Mouse (Mus musculus) neural tube, embryonic 14.5 days (tissue): ENCODE results near the gene Tk1. TPM values are rescaled to one million over a fixed set of nuclear protein-coding genes. Genes with fewer than 3 reads are reported as not detected.
"Not testable (repeated sequence)": the region's sequence is repeated elsewhere in the genome, so short reads cannot be mapped to it uniquely, and the experiment has no call there.

Experiments
- ATAC-seq: fragments of 200-750 bp; cut with Nextera tagmentation; 2 replicates; pipeline ENCODE4 v1.8.0; 2017; ENCODE audit warnings: low read depth, mild to moderate bottlenecking, moderate TSS enrichment, moderate library complexity
- H3K27ac ChIP-seq: fragments of 300-500 bp; sonication (generic); 2 replicates; pipeline ENCODE4 v1.5.1; 2014; ENCODE audit warnings: low read depth, mild to moderate bottlenecking, control low read depth, low read length, moderate library complexity, mixed read lengths
- H3K27me3 ChIP-seq: fragments of 300-500 bp; sonication (generic); 2 replicates; pipeline ENCODE4 v1.6.1; 2014; ENCODE audit warnings: low read length; ENCODE audit not compliant: control insufficient read depth, insufficient read depth
- H3K36me3 ChIP-seq: fragments of 300-500 bp; sonication (generic); 2 replicates; pipeline ENCODE4 v1.6.1; 2014; ENCODE audit warnings: low read length, mixed read lengths; ENCODE audit not compliant: control insufficient read depth, insufficient read depth
- H3K4me1 ChIP-seq: fragments of 300-500 bp; sonication (generic); 2 replicates; pipeline ENCODE4 v1.6.1; 2014; ENCODE audit warnings: low read length; ENCODE audit not compliant: control insufficient read depth, insufficient read depth
- H3K4me2 ChIP-seq: fragments of 300-500 bp; sonication (generic); 2 replicates; pipeline ENCODE4 v1.6.1; 2014; ENCODE audit warnings: mild to moderate bottlenecking, low read depth, low read length, control low read depth
- H3K4me3 ChIP-seq: fragments of 300-500 bp; sonication (generic); 2 replicates; pipeline ENCODE4 v1.5.1; 2014; ENCODE audit warnings: low read depth, low read length, control low read depth, mixed read lengths
- H3K9ac ChIP-seq: fragments of 300-500 bp; sonication (generic); replicated peaks from 2 replicates; pipeline ENCODE4 v1.6.1; 2014; ENCODE audit warnings: low read depth, mild to moderate bottlenecking, control low read depth, low read length, mixed read lengths
- H3K9me3 ChIP-seq: fragments of 300-500 bp; sonication (generic); 2 replicates; pipeline ENCODE4 v1.6.1; 2016; ENCODE audit warnings: low read length; ENCODE audit not compliant: control insufficient read depth
- WGBS: fragments of 180-500 bp; shearing (Covaris S2); extraction: QIAGEN DNeasy Blood & Tissue Kit; methylation state at CpG from one replicate; pipeline ENCODE4 v1.1.7; 2014; 5-methylcytosine and 5-hydroxymethylcytosine counted together
- polyA plus RNA-seq: library from polyadenylated mRNA; unstranded; fragments of >200 nt; fragmentation: Nextera tagmentation; extraction: Ambion mirVana; gene quantifications from 2 replicates; pipeline ENCODE4 v1.2.1, GENCODE M21; 2014

The Tk1 gene
- polyA plus RNA-seq, 1 experiment from 2014 or later = 6.8 TPM

DNA sequence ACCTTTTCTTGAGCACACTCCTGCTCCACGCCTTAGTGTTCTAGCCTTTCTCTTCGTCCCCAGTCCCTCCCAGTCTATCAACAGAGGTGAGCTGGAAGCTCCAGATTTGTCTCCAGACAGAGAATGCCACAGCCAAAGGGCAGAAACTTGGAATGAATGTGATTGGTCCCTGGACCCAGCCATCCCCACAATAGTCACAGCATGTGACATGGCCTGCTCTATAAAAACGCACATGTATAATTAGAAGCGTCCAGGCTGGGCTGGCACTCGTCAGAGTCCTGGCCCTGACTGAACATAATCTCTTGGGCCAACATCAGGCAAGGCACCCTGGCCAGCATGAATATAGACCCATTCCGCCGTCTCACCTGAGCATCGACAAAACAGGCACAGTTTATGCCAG is 6.8 kb downstream of the Tk1 start:
- no peak for ATAC-seq
- Histone ChIP-seq H3K4me2 (no peak overlapping the region), H3K4me1 (0 out of 2 replicates have a peak, but pooled peaks cover 3% of the 10 kb centered on the region), H3K36me3 (no peaks in the 10 kb centered on the region), H3K9me3 (no peaks in the 10 kb centered on the region), H3K27me3 (no peaks in the 10 kb centered on the region), H3K4me3 (no peak overlapping the region), H3K27ac (no peak overlapping the region), H3K9ac (no peak overlapping the region)
- 60% methylated on average over 8 of the region's 8 CpGs for WGBS

- H3K9me3 ChIP-seq = no peaks in the 10 kb centered on the region
- WGBS = 91% methylated on average over 11 of the region's 13 CpGs
- ATAC-seq = no peak
These were observed 9.4 kb downstream of the Tk1 start for GRCm38 (mm10) chr11:117816389-117816996.

GRCm38 (mm10) chr11:117815850-117816249 is 10.0 kb downstream of the Tk1 start:
- not testable (repeated sequence) for H3K4me1 ChIP-seq

More at GRCm38 (mm10) chr11:117816389-117816996, 9.4 kb downstream of the Tk1 start:
- H3K4me1 ChIP-seq = no peaks in the 10 kb centered on the region
- no peak overlapping the region for H3K4me2 ChIP-seq
- H3K27me3 ChIP-seq = no peaks in the 10 kb centered on the region
- H3K9ac ChIP-seq = no peak overlapping the region
- no peak overlapping the region for H3K4me3 ChIP-seq
- H3K27ac ChIP-seq = no peak overlapping the region
- no peaks in the 10 kb centered on the region for H3K36me3 ChIP-seq

DNA sequence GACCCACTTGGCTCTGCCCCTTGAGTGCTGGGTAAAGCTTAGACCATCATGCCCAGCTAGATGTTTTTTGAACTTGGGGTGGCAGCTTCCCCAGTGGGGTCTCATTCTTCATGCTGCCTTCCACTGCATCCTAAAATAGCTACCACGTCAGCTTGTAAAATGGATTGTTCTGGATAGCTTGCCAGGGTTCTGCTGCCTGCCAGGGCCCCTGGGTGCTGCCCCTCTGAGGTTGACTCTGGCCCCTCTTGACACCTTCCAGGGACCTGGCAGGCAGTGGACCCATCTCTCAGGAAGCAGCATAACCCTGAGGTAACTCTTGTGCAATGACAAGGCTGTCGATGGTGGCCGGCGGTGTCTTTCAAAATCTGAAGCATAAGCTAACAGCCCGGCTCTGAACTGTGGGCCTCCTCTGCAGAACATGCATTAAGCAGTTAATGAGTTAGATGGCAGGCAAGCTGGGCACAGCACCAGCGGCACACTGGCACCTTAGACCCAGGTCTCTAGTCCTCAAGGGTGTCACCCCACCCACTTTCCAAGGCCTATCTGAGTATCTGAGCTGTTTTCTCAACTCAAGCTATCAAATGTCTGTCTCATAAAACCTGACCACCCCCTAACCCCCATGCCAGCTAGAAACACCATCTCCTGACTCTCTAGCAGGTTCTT is 11.1 kb downstream of the Tk1 start:
- Histone ChIP-seq H3K27me3 (peaks cover 3% of the 10 kb centered on the region; the same call in 1 of the 2 replicates), H3K9me3 (no peaks in the 10 kb centered on the region), H3K36me3 (no peaks in the 10 kb centered on the region), H3K4me1 (no peaks in the 10 kb centered on the region), H3K27ac (no peak overlapping the region), H3K4me2 (no peak overlapping the region), H3K9ac (no peak overlapping the region), H3K4me3 (no peak overlapping the region)
- 91% methylated on average over 6 of the region's 6 CpGs for WGBS
- no peak for ATAC-seq

More at GRCm38 (mm10) chr11:117815850-117816249, 10.0 kb downstream of the Tk1 start:
- not testable (repeated sequence) for H3K27ac ChIP-seq, H3K4me3 ChIP-seq, H3K27me3 ChIP-seq, ATAC-seq, H3K4me2 ChIP-seq, H3K9ac ChIP-seq, H3K9me3 ChIP-seq, H3K36me3 ChIP-seq
- 94% methylated on average over 9 of the region's 9 CpGs for WGBS

DNA sequence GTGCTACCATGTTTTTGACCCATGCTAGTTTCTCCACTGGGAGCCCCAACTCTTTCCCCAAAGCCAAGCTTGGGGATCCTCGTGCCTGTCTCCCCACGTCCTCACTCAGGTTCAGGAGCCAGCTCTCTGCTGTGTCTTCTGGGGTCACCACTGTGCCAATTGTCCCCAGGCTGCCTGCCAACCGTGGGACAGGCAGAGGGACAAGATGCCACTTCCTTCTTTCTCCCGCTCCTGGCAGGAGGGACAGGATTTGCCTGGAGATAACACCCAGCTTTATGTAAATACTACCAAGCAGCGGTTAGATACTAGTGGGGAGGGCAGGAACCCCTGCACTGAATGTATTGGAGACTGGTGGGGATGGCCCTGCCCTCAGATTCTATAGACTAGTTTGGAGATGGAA is 12.0 kb downstream of the Tk1 start:
- Histone ChIP-seq H3K9me3 (no peaks in the 10 kb centered on the region), H3K36me3 (no peaks in the 10 kb centered on the region), H3K4me3 (no peak overlapping the region), H3K9ac (no peak overlapping the region), H3K27ac (no peak overlapping the region), H3K4me1 (no peaks in the 10 kb centered on the region), H3K4me2 (no peak overlapping the region), H3K27me3 (peaks cover 7% of the 10 kb centered on the region)
- ATAC-seq = no peak
- 80% methylated on average over 5 of the region's 5 CpGs for WGBS

DNA sequence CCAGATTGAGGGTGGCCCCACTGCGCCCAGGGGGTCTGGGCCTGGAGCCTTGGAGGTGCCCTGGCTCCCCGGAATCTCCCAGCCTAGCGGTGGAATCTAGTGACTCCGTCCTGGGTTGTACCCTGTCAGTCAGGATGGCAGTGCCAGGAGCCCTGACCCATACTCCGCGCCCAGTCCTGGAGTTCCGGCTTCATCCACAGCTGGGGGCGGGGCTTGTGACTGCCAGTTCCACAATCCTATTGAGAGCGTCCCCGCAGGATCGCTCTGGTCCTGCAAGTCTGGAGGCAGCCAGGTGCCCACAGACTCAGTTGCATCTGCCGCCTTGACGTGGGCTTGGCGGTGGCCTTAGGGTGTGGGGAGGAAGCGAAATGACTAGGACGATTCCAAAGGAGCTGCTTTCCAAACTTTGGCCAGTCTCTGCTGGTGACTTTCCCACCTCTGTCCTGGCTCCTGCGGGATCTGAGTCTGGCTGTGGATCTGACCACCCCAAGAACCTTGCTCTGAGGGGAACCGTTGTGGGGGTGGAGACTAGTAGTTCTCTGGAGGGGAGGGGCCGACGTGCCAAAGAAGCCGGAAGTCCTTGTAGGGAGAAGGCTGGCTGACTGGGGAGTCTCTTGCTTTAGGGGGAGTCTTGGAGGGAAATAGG is 15.4 kb downstream of the Tk1 start:
- no peak overlapping the region for H3K27ac ChIP-seq
- H3K4me2 ChIP-seq = peak overlapping the region; percentile 78
- H3K4me1 ChIP-seq = no peaks in the 10 kb centered on the region
- no peaks in the 10 kb centered on the region for H3K36me3 ChIP-seq
- peak; percentile 76; the same call in 1 of the 2 replicates for ATAC-seq
- H3K9me3 ChIP-seq = no peaks in the 10 kb centered on the region
- no peak overlapping the region for H3K9ac ChIP-seq
- WGBS = under 1% methylated on average over 21 of the region's 21 CpGs
- peak overlapping the region; percentile 52 for H3K4me3 ChIP-seq
- peaks cover 7% of the 10 kb centered on the region for H3K27me3 ChIP-seq

DNA sequence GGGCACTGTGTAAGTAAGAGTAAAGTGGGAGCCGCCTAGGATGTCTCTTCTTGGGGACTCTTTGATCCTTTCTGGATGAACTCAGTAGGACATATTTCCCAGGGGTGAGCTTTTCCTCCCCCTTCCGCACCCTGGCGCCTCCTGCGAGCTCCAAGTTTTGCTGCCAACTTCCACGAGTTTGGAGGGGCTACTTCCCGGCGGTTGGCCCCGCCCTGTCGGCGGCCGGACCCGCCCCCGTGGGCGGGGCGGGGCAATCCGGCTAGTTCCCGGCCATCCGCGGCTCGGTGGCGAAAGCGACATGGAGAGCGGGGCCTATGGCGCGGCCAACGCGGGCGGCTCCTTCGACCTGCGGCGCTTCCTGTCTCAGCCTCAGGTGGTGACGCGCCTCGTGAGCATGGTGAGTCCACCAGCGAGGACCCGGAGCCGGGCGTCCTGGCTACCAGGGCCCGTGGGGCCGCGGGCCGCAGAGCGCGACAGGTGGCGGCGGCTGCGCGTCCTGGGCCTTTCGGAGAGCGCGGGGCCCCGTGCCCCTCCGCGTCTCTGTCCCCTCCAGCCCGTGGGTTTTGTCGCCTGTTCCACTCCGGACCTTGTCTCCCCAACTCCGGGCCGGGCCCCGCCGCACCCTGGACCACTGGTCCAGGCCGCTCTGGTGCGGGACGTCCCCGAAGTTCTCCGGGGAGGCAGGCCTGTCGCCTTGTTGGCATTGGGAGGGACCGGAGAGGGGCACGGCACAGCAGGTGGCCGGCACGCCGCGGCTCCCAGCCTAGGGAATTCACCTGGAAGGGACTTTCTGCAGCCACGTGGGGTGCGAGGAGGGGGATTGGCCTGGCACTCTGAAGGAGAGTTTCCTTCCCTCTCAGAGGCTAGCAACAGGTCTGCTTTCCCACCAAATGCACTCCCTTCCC is 16.2 kb downstream of the Tk1 start, which contains the start of the genes Gm20708 and Syngr2:
Gene Gm20708, plus strand, starts transcription at position 262 of the 905 bp plus-strand sequence.
Gene Syngr2, plus strand, starts transcription at position 262 of the 905 bp plus-strand sequence.
- peak within 1 kb of the TSS; percentile 78 for H3K4me2 ChIP-seq
- H3K27ac ChIP-seq = no peak within 1 kb of the TSS
- H3K4me3 ChIP-seq = peak within 1 kb of the TSS; percentile 52
- H3K9ac ChIP-seq = peak within 1 kb of the TSS; percentile 46
- peaks cover 7% of the 10 kb centered on the region for H3K27me3 ChIP-seq
- peak; percentile 66; the same call in 1 of the 2 replicates for ATAC-seq
- whole genome bisulfite sequencing = under 1% methylated on average over 56 of the region's 75 CpGs
- no peaks in the 10 kb centered on the region for H3K36me3 ChIP-seq
- no peaks in the 10 kb centered on the region for H3K9me3 ChIP-seq
- no peaks in the 10 kb centered on the region for H3K4me1 ChIP-seq

- H3K9ac ChIP-seq = no peak overlapping the region
- no peaks in the 10 kb centered on the region for H3K4me1 ChIP-seq
- H3K4me2 ChIP-seq = no peak overlapping the region
- no peak overlapping the region for H3K27ac ChIP-seq
- no peak for ATAC-seq
- peaks cover 7% of the 10 kb centered on the region for H3K27me3 ChIP-seq
- H3K9me3 ChIP-seq = no peaks in the 10 kb centered on the region
- H3K36me3 ChIP-seq = no peaks in the 10 kb centered on the region
- WGBS = 91% methylated on average over 6 of the region's 6 CpGs
- H3K4me3 ChIP-seq = no peak overlapping the region
These were observed 19.1 kb downstream of the Tk1 start for GRCm38 (mm10) chr11:117806781-117807180.
